Mouse (Mus musculus): ENCODE data around the gene Fryl. TPM values are rescaled to one million over a fixed set of nuclear protein-coding genes. Genes with fewer than 3 reads are reported as not detected.
"Not testable (repeated sequence)": the region's sequence is repeated elsewhere in the genome, so short reads cannot be mapped to it uniquely, and the experiment has no call there.

Fryl gene
- polyA plus RNA-seq, 1 experiment, result 72.3 TPM

GRCm38 (mm10) chr5:73007582-73007959, 248.8 kb downstream of the Fryl start:
- Histone ChIP-seq H3K27me3 (ENCODE audit: control insufficient read depth, insufficient read depth, low read length) (peaks cover 10% of the 10 kb centered on the region), H3K36me3 (ENCODE audit: control insufficient read depth, insufficient read depth, low read length) (no peaks in the 10 kb centered on the region), H3K4me3 (ENCODE audit: extremely low read depth, insufficient read depth, insufficient read length) (no peak overlapping the region), H3K27ac (ENCODE audit: insufficient read depth, low read length) (no peak overlapping the region), H3K4me1 (ENCODE audit: control insufficient read depth, insufficient read depth, insufficient read length) (peaks cover 5% of the 10 kb centered on the region)
- DNase-seq (ENCODE audit: low read depth in 1 of 2, low spot score in 2 of 2), result no peak
- WGBS, result 46% methylated on average over 5 of the region's 5 CpGs
- no peak for TF ChIP-seq CTCF (IDR thresholded peaks at IDR 0.05; ENCODE audit: extremely low read depth, insufficient read depth, insufficient read length, insufficient replicate concordance)
- TF ChIP-seq POLR2A (IDR thresholded peaks at IDR 0.05; ENCODE audit: low read depth, low read length), result no peak

DNA sequence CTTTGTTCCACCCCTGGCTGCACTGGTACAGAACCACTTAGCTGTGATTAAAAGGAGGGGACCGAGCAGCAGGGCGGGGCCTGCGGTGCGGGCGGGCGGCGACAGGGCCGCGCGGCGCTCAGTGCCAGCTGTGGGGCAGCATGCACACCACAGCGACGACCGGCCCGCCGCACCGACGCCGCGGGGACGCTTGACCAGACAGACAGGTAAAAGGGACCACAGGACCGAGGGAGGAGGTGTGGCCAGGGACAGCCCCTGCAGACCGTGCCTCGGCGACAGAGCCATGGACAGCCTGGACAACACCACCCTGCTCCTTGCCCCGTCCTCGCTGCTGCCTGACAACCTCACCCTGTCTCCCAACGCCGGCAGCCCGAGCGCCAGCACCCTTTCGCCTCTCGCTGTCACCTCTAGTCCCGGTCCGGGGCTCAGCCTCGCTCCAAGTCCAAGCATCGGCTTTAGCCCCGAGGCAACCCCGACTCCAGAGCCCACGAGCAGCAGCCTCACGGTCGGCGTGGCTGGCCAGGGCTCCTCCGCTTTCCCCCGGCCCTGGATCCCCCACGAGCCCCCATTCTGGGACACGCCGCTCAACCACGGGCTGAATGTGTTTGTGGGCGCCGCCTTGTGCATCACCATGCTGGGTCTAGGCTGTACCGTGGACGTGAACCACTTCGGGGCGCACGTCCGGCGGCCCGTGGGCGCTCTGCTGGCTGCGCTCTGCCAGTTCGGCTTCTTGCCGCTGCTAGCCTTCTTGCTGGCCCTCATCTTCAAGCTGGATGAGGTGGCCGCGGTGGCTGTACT, 249.4 kb downstream of the Fryl start, which contains the start of gene Slc10a4:
TSS of gene Slc10a4 (plus strand) at position 100 of the 798 bp plus-strand sequence.
- no peaks in the 10 kb centered on the region for H3K36me3 ChIP-seq (ENCODE audit: control insufficient read depth, insufficient read depth, low read length)
- DNase-seq (ENCODE audit: low read depth in 1 of 2, low spot score in 2 of 2), result no peak
- H3K4me3 ChIP-seq (ENCODE audit: extremely low read depth, insufficient read depth, insufficient read length), result no peak within 1 kb of the TSS
- 11% methylated on average over 65 of the region's 65 CpGs for WGBS
- peaks cover 10% of the 10 kb centered on the region for H3K27me3 ChIP-seq (ENCODE audit: control insufficient read depth, insufficient read depth, low read length)
- no peak within 1 kb of the TSS for H3K27ac ChIP-seq (ENCODE audit: insufficient read depth, low read length)
- H3K4me1 ChIP-seq (ENCODE audit: control insufficient read depth, insufficient read depth, insufficient read length), result peaks cover 5% of the 10 kb centered on the region
- TF ChIP-seq CTCF (IDR thresholded peaks at IDR 0.05; ENCODE audit: extremely low read depth, insufficient read depth, insufficient read length, insufficient replicate concordance), result no peak

DNA sequence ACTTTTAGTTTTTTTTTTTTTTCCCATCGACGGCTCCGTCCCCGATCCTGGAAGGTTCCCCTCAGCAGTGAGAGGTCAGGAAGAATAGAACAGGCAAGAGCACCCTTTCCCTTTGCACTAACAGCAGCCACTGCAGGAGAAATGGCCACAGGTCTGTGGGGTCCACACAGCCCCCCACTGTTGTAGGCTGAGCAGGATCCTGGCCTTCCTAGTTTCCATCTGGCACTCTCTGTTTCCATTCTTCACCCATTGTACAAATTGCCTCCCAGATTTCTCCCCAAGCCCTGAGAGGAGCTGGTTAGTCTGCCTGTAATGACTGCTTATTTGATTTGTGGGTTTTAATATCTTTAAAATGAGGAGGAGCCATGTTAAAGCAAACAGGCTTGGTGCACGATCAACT, 252.4 kb downstream of the Fryl start:
- Histone ChIP-seq H3K27me3 (ENCODE audit: control insufficient read depth, insufficient read depth, low read length) (peaks cover 10% of the 10 kb centered on the region), H3K27ac (ENCODE audit: insufficient read depth, low read length) (no peak overlapping the region), H3K4me3 (ENCODE audit: extremely low read depth, insufficient read depth, insufficient read length) (no peak overlapping the region), H3K36me3 (ENCODE audit: control insufficient read depth, insufficient read depth, low read length) (no peaks in the 10 kb centered on the region), H3K4me1 (ENCODE audit: control insufficient read depth, insufficient read depth, insufficient read length) (peaks cover 5% of the 10 kb centered on the region)
- 90% methylated on average over 5 of the region's 5 CpGs for whole genome bisulfite sequencing
- DNase-seq (ENCODE audit: low read depth in 1 of 2, low spot score in 2 of 2), result no peak
- TF ChIP-seq POLR2A (IDR thresholded peaks at IDR 0.05; ENCODE audit: low read depth, low read length) (no peak), CTCF (IDR thresholded peaks at IDR 0.05; ENCODE audit: extremely low read depth, insufficient read depth, insufficient read length, insufficient replicate concordance) (no peak)

DNA sequence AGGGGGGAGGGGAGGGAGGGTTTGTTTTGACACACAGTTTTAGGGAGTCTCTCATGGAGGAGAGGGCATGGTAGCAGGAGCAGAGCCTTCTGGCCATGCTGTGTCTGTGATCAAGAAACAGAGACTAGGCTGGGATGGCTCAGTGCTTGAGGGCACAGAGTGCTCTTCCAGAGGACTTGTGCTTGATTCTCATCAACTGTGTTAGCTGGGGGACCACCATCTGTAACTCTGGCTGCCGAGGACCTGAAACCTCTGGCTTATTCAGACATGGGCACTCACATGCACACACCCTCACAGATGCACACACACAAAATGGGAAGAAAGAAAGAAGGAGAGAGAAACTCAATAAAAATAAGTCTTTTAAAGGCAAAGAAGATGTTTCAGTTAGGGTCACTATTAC, 257.9 kb downstream of the Fryl start:
- not testable (repeated sequence) for H3K36me3 ChIP-seq (ENCODE audit: control insufficient read depth, insufficient read depth, low read length); H3K27me3 ChIP-seq (ENCODE audit: control insufficient read depth, insufficient read depth, low read length); H3K4me1 ChIP-seq (ENCODE audit: control insufficient read depth, insufficient read depth, insufficient read length); H3K4me3 ChIP-seq (ENCODE audit: extremely low read depth, insufficient read depth, insufficient read length); H3K27ac ChIP-seq (ENCODE audit: insufficient read depth, low read length); DNase-seq (ENCODE audit: low read depth in 1 of 2, low spot score in 2 of 2)
- WGBS, result 91% methylated on average over 1 of the region's 1 CpGs

DNA sequence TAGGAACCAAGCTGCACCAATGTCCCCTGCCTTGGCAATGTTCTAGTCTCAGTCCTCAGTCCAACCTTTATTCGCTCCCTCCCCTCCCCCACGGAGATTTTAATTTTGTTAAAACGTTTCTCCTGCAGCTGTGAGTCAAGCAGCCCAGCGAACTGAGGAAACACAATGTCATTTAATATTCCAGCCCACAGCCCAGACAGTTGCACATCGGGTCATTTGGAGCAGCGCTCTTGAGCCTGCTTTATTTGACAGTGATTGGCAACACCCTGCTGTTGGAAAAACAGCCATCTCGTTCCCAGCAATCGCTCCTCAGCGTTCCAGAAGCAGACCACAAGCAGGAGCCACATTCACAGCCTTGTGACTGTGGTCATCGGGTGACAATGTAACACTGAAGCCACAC, 261.0 kb downstream of the Fryl start:
- Histone ChIP-seq H3K36me3 (ENCODE audit: control insufficient read depth, insufficient read depth, low read length) (no peaks in the 10 kb centered on the region), H3K4me1 (ENCODE audit: control insufficient read depth, insufficient read depth, insufficient read length) (no peaks in the 10 kb centered on the region), H3K4me3 (ENCODE audit: extremely low read depth, insufficient read depth, insufficient read length) (no peak overlapping the region), H3K27me3 (ENCODE audit: control insufficient read depth, insufficient read depth, low read length) (no peaks in the 10 kb centered on the region), H3K27ac (ENCODE audit: insufficient read depth, low read length) (no peak overlapping the region)
- no peak for TF ChIP-seq CTCF (IDR thresholded peaks at IDR 0.05; ENCODE audit: extremely low read depth, insufficient read depth, insufficient read length, insufficient replicate concordance)
- TF ChIP-seq POLR2A (IDR thresholded peaks at IDR 0.05; ENCODE audit: low read depth, low read length), result no peak
- DNase-seq (ENCODE audit: low read depth in 1 of 2, low spot score in 2 of 2), result no peak
- 75% methylated on average over 10 of the region's 10 CpGs for whole genome bisulfite sequencing

DNA sequence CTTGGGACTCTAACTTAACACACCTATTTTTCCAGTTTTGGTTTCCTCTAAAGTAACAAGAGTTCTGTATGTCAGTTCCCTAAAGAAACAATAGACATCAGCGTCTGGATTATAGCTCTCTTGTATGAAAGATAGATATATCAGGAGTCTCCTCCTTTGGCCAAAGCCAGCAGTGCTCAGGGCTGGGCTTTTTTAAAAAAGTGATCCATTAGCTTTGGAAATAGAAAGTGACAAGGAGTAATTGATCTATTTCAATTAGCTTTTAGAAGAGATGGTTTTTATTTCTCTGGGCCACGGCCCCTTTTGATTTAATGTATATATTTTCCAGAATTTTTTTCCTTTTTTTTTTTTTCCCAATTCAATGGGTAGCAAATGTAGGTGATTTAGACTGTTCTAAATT, 261.5 kb downstream of the Fryl start:
- H3K27ac ChIP-seq (ENCODE audit: insufficient read depth, low read length), result no peak overlapping the region
- DNase-seq (ENCODE audit: low read depth in 1 of 2, low spot score in 2 of 2), result no peak
- WGBS, result 92% methylated on average over 2 of the region's 2 CpGs

DNA sequence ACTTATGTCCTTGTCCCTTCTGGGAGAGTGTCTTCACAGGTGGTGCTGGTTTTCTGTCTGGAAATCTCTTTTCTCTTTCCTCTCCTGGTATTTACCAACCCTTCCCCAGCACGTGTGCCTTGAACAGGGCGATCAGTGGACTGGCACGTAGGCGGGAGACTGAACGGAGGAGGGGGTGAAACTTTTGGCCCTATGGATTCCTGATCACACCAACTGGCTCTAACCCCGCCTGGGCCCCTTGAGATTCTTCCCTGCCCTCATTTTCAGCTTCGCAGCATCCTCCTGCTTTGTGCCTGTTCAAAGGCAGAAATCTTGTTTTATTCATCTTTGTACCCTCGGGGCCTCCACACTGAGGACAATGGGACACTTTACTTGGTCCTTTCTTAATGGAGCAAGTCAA, 262.0 kb downstream of the Fryl start:
- no peak for DNase-seq (ENCODE audit: low read depth in 1 of 2, low spot score in 2 of 2)
- no peak for TF ChIP-seq POLR2A (IDR thresholded peaks at IDR 0.05; ENCODE audit: low read depth, low read length)
- no peak for TF ChIP-seq CTCF (IDR thresholded peaks at IDR 0.05; ENCODE audit: extremely low read depth, insufficient read depth, insufficient read length, insufficient replicate concordance)
- Histone ChIP-seq H3K4me3 (ENCODE audit: extremely low read depth, insufficient read depth, insufficient read length) (no peak overlapping the region), H3K27me3 (ENCODE audit: control insufficient read depth, insufficient read depth, low read length) (no peaks in the 10 kb centered on the region), H3K27ac (ENCODE audit: insufficient read depth, low read length) (no peak overlapping the region), H3K4me1 (ENCODE audit: control insufficient read depth, insufficient read depth, insufficient read length) (no peaks in the 10 kb centered on the region), H3K36me3 (ENCODE audit: control insufficient read depth, insufficient read depth, low read length) (no peaks in the 10 kb centered on the region)
- WGBS, result 92% methylated on average over 8 of the region's 8 CpGs

More for the DNA sequence above, 261.5 kb downstream of the Fryl start:
- Histone ChIP-seq H3K4me3 (ENCODE audit: extremely low read depth, insufficient read depth, insufficient read length) (no peak overlapping the region), H3K27me3 (ENCODE audit: control insufficient read depth, insufficient read depth, low read length) (no peaks in the 10 kb centered on the region), H3K4me1 (ENCODE audit: control insufficient read depth, insufficient read depth, insufficient read length) (no peaks in the 10 kb centered on the region), H3K36me3 (ENCODE audit: control insufficient read depth, insufficient read depth, low read length) (no peaks in the 10 kb centered on the region)
- TF ChIP-seq POLR2A (IDR thresholded peaks at IDR 0.05; ENCODE audit: low read depth, low read length), result no peak
- TF ChIP-seq CTCF (IDR thresholded peaks at IDR 0.05; ENCODE audit: extremely low read depth, insufficient read depth, insufficient read length, insufficient replicate concordance), result no peak

Data from spleen, adult 2 months (tissue).